Mouse (Mus musculus): ENCODE data around the gene Gm8660. TPM values are rescaled to one million over a fixed set of nuclear protein-coding genes. Genes with fewer than 3 reads are reported as not detected.

The Gm8660 gene
- not detected in 2 replicates for polyA plus RNA-seq (2012; rRNA removed)

DNA sequence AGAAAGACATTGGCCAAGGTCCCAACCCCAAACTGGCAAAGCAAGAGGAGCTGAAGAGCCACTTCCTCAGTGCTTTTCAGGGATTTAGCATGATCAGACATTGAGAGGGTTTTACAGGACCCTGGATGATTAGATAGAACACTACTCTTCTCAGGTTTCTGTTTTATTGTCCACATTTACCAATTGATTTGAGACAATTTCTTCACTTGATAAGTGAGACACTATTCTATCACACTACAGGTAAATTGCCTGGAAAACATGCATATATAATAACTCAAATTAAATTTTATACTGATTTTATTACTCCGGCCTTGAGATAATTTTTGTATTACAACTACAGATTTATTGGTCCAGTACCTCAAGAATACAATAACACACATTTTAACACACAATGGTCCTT lies at the start of gene Gm8660:
Gm8660 (minus strand) TSS at position 101 of the 400 bp plus-strand sequence.

GRCm38 (mm10) chr7:22413283-22413682 lies 42.4 kb upstream of the Gm8660 start, which contains the start of gene Vmn1r148:
Gene Vmn1r148, plus strand, starts transcription at chr7:22413583.

DNA sequence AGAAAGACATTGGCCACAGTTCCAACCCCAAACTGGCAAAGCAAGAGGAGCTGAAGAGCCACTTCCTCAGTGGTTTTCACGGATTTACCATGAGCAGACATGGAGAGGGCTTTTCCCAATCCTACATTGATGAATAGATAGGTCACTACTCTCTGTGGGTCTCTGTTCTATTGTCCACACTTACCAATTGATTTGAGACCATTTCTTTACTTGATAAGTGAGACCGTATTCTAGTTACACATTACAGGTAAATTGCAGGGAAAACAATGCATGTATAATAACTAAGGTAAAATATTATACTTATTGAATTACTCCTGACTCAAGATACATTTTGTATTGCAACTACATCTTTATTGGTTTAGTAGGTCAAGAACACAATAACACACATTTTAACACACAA lies 41.2 kb downstream of the Gm8660 start, which contains the start of gene Gm4187:
Gm4187 (minus strand) TSS at position 101 of the 400 bp plus-strand sequence.

Other genes with a start within 250 kb of the Gm8660 start
- not detected in 2 replicates for gene Gm10666, start 236.3 kb downstream of the Gm8660 start, polyA plus RNA-seq (2012; rRNA removed)
- gene Vmn1r142, start 207.0 kb downstream of the Gm8660 start, polyA plus RNA-seq (2012; rRNA removed) = not detected in 2 replicates
- not detected in 2 replicates for gene Vmn1r143, start 181.7 kb downstream of the Gm8660 start, polyA plus RNA-seq (2012; rRNA removed)
- not detected in 2 replicates for gene Gm8653, start 169.8 kb downstream of the Gm8660 start, polyA plus RNA-seq (2012; rRNA removed)
- gene Gm8453, start 141.6 kb downstream of the Gm8660 start, polyA plus RNA-seq (2012; rRNA removed) = not detected in 2 replicates
- not detected in 2 replicates for gene Gm4187, start 41.3 kb downstream of the Gm8660 start, polyA plus RNA-seq (2012; rRNA removed)
- gene Vmn1r148, start 42.5 kb upstream of the Gm8660 start, polyA plus RNA-seq (2012; rRNA removed) = not detected in 2 replicates
- gene Vmn1r149, start 67.2 kb upstream of the Gm8660 start, polyA plus RNA-seq (2012; rRNA removed) = not detected in 2 replicates
- gene Gm10665, start 93.0 kb upstream of the Gm8660 start, polyA plus RNA-seq (2012; rRNA removed) = not detected in 2 replicates
- not detected in 2 replicates for gene Vmn1r151, start 128.6 kb upstream of the Gm8660 start, polyA plus RNA-seq (2012; rRNA removed)
- gene Vmn1r152, start 151.9 kb upstream of the Gm8660 start, polyA plus RNA-seq (2012; rRNA removed) = not detected in 2 replicates
- not detected in 2 replicates for gene Gm8677, start 163.8 kb upstream of the Gm8660 start, polyA plus RNA-seq (2012; rRNA removed)
- gene Gm4201, start 194.3 kb upstream of the Gm8660 start, polyA plus RNA-seq (2012; rRNA removed) = not detected in 2 replicates
- gene Gm4565, start 217.1 kb upstream of the Gm8660 start, polyA plus RNA-seq (2012; rRNA removed) = not detected in 2 replicates

Data from liver, embryonic 18 days (tissue).